Mouse (Mus musculus): ENCODE measurements around the gene Rgp1.

The Rgp1 gene

GRCm38 (mm10) chr4:43634621-43635374, 56.3 kb downstream of the Rgp1 start:
- DNase-seq (ENCODE audit: low spot score in 2 of 2), result peak in 1 of 2 experiments; percentile 1

- no peak for DNase-seq (ENCODE audit: low spot score in 2 of 2)
Observed at GRCm38 (mm10) chr4:43636751-43637150, 58.2 kb downstream of the Rgp1 start.
